Mouse (Mus musculus) kidney, adult 9 months (tissue): Measurements from ENCODE around the gene Heatr4.
"Not testable (repeated sequence)": the region's sequence is repeated elsewhere in the genome, so short reads cannot be mapped to it uniquely, and the experiment has no call there.

ENCODE experiments used
- DNase-seq: peaks from one replicate; pipeline ENCODE4 v3.0.0; 2022

Gene Heatr4

GRCm38 (mm10) chr12:83984752-83985151, at the start of gene Heatr4:
Gene Heatr4 (minus strand): TSS chr12:83984852.
- DNase-seq: no peak

- no peak for DNase-seq
Measured at GRCm38 (mm10) chr12:84034108-84034507, 49.5 kb upstream of the Heatr4 start.

GRCm38 (mm10) chr12:84033302-84033701, 48.6 kb upstream of the Heatr4 start:
- peak; percentile 60 for DNase-seq

GRCm38 (mm10) chr12:84032854-84033253, 48.2 kb upstream of the Heatr4 start:
- peak; percentile 53 for DNase-seq

- DNase-seq: peak; percentile 88
Measured at GRCm38 (mm10) chr12:84030659-84031332, 46.1 kb upstream of the Heatr4 start.

- DNase-seq: not testable (repeated sequence)
Measured at GRCm38 (mm10) chr12:84029043-84029442, 44.4 kb upstream of the Heatr4 start.

GRCm38 (mm10) chr12:84028328-84028727, 43.7 kb upstream of the Heatr4 start:
- not testable (repeated sequence) for DNase-seq

- no peak for DNase-seq
Measured at GRCm38 (mm10) chr12:84025888-84026287, 41.2 kb upstream of the Heatr4 start.

- DNase-seq: peak; percentile 54
Measured at GRCm38 (mm10) chr12:84023052-84023745, 38.5 kb upstream of the Heatr4 start.

- not testable (repeated sequence) for DNase-seq
Measured at GRCm38 (mm10) chr12:84022266-84022665, 37.6 kb upstream of the Heatr4 start.

- peak; percentile 97 for DNase-seq
Measured at GRCm38 (mm10) chr12:84020528-84020927, 35.9 kb upstream of the Heatr4 start.

GRCm38 (mm10) chr12:84013701-84014100, 29.0 kb upstream of the Heatr4 start:
- no peak for DNase-seq

GRCm38 (mm10) chr12:84013130-84013529, 28.5 kb upstream of the Heatr4 start:
- no peak for DNase-seq

GRCm38 (mm10) chr12:84011251-84012040, 26.8 kb upstream of the Heatr4 start:
- peak; percentile 98 for DNase-seq

- no peak for DNase-seq
Measured at GRCm38 (mm10) chr12:84010201-84010600, 25.5 kb upstream of the Heatr4 start.

- peak; percentile 87 for DNase-seq
Measured at GRCm38 (mm10) chr12:84009171-84009965, 24.7 kb upstream of the Heatr4 start, which contains the start of gene Acot1. Gene Acot1 (plus strand): TSS chr12:84009490.

GRCm38 (mm10) chr12:84008729-84009128, 24.1 kb upstream of the Heatr4 start:
- DNase-seq: no peak

GRCm38 (mm10) chr12:84008251-84008650, 23.6 kb upstream of the Heatr4 start:
- DNase-seq: peak; percentile 57

GRCm38 (mm10) chr12:84003866-84004265, 19.2 kb upstream of the Heatr4 start:
- no peak for DNase-seq

GRCm38 (mm10) chr12:84000418-84000817, 15.8 kb upstream of the Heatr4 start:
- no peak for DNase-seq

GRCm38 (mm10) chr12:83999237-83999636, 14.6 kb upstream of the Heatr4 start:
- peak; percentile 96 for DNase-seq

- DNase-seq: no peak
Measured at GRCm38 (mm10) chr12:83998341-83999107, 13.9 kb upstream of the Heatr4 start.
